Mouse (Mus musculus) c-Kit-positive CD71-negative TER-119-negative erythroid progenitor cells, embryonic 14.5 days (primary cell): Measurements from ENCODE around the gene Impdh1.
"Not testable (repeated sequence)": the region's sequence is repeated elsewhere in the genome, so short reads cannot be mapped to it uniquely, and the experiment has no call there.

ENCODE experiments used
- DNase-seq: peaks from one replicate; pipeline ENCODE4 v3.0.0-alpha.2; 2013; ENCODE audit warnings: low read depth

The Impdh1 gene

GRCm38 (mm10) chr6:29215881-29216501 is at the start of gene Impdh1:
TSS of gene Impdh1 (minus strand) at chr6:29216364.
- DNase-seq, result peak; percentile 77

DNA sequence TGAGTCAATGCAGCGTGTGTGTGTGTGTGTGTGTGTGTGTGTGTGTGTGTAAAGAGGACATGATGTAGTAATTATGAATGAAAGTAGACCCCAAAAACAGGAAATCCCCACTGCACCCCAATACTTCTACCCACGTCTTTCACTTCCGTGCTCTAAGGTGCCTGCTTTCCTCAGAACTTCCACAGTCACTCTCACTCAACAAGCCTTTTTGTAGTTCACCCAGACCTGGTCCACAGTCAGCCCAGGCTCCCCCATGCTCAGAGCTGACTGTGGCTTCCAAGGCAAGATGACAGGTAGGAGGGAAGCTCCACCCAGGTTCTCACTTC is 48.3 kb upstream of the Impdh1 start:
- no peak for DNase-seq

DNA sequence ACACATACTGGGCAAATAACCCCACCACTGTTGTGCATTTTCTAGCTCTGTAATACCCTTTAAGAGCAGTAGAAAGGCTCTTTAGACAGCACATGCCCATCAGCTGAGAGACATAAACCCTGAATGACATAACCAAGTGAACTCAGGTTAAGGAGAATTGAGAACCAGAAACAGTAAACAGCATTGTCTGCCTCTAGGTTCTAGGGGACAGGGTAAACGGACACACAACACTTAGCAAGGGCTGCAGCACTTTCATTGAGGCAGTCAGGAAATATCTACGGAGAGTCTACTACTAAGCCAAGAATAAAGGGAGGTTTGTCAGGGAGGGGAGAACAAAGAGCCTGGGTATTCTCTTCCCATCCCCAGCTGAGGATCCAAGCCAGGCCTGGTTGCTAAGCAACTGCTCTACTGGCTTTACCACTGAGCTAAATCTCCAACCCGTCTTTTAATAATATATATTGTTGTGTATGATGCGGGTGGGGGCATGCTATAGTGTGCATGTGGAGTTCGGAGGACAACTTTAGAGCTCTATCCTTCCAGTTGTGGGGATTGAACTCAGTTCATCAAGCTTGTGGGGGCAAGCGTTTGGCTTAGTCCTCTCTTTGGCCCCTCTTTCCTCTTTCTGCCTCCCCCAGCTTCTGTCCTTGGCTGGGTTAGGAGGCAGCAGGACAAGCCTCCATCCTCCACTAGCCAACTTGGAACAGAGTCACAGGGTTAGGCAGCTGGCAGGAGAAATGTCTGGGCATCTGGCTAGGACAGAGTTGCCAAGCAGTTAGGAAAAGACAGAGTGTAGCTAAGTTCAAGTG is 47.7 kb upstream of the Impdh1 start:
- DNase-seq, result no peak

DNA sequence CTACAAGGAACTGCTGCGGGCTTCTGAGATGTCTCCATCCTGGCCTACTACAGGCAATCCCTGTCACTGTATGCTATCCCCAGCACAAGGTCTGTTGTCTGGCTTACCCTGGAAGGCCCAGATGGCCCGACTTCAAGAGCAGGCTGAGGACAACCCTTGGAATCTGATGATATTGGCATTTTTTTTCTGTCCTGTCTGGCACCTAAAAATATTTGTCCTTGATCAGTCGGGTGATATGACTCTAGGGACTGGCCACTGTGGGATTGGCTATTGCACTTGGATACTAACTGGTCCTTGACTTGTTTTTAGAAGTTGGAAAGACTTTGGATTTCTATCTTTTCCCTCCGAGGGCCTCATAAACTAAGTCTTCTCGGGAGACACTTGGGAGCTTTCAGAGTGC is 45.7 kb upstream of the Impdh1 start:
- DNase-seq, result no peak

DNA sequence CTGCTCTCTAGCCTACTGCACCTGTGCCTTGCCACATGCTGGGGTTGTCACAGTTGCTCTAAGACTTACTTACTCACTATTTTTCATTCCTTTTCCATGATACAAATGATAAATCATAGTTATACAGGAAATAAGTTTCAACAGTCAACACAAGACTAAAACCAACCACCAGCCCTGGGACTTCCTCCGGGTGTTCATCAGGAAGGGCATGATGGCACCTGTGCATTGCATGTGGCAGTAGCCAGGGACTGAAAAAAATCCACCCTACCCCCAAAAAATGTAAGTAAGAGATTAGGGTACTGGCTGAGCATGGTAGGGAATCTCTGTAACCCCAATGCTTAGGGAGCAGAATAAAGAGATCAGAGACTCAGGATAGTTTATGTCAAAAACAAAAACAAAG is 43.3 kb upstream of the Impdh1 start:
- no peak for DNase-seq

DNA sequence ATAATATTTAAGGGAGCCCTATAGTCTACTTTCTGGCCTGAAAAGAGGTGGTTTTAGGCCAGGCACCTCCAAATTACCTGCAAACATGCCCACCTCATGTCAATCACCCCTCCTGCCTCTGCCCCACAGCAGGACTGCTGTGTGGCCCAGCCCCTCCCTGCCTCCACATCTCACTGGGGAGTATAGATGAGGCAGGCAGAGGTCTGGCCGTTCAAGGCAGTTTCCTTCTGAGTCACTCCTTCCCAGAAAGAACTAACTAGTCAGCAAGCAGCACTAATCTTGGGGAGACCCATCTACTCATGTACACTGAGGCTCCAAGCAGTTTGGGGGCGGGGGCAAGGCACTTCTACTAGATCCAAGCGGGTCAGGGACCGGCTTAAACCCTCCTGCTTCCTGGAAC is 30.9 kb upstream of the Impdh1 start:
- no peak for DNase-seq

DNA sequence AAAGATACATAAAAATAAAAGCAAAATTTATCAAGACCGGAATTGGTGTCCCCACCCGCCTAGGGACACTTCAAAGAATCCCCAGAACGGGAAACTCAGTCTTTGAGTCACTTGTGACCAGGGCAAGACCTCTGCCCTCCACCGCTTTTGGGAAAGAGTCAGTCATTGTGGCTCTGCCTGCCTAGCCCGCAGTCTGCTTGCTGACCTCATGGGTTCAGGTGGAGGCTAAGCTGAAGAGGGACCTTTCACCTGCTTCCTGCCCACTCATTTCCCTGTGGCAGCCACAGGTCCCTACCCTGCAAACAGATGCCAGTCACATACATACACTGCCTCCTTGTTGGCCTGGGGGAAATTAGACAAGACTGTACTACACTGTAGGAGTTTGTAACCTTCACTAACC is 30.4 kb upstream of the Impdh1 start:
- DNase-seq, result no peak

DNA sequence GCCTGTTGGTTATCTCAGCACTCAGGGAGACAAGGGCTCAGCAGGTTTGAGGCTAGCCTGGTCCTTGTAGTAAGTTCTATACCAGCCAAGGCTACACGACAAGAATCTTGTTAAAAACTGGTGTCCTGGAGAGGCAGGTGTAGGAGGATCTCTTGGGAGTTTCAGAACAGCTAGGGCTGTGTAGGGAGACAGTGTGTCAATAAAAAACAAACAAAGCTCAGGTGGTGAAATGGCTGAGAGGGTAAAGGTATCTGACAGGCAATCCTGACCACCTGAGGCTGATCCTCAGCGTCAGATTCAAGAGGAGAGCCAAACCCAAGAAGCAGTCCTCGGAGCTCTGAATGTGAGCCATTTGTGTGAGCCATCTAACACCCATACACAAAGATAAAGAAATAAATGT is 30.0 kb upstream of the Impdh1 start:
- DNase-seq, result no peak

GRCm38 (mm10) chr6:29245272-29246120 is 29.3 kb upstream of the Impdh1 start:
- DNase-seq, result no peak

GRCm38 (mm10) chr6:29242265-29242664 is 26.1 kb upstream of the Impdh1 start:
- no peak for DNase-seq

- no peak for DNase-seq
Measured at GRCm38 (mm10) chr6:29241697-29242096, 25.5 kb upstream of the Impdh1 start.

DNA sequence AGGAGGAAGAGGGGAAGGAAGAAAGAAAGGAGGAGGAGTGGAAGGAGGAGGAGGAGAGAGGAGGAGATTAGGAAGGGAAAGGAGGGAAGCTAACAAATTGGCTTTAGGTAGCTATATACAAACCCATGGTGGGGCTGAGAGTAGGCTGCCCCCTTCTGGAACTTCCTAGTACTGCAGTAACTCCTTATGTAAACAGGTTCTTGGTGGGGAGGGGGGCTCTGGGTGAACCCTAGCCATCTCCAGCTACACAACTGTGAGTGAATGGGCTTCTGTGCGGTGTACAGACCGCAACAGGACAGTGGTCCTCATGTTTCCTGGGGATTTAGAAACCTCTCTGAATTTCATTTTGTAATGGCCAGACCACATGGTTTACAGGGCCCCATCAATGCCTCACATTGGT is 24.6 kb upstream of the Impdh1 start:
- DNase-seq, result peak; percentile 61

DNA sequence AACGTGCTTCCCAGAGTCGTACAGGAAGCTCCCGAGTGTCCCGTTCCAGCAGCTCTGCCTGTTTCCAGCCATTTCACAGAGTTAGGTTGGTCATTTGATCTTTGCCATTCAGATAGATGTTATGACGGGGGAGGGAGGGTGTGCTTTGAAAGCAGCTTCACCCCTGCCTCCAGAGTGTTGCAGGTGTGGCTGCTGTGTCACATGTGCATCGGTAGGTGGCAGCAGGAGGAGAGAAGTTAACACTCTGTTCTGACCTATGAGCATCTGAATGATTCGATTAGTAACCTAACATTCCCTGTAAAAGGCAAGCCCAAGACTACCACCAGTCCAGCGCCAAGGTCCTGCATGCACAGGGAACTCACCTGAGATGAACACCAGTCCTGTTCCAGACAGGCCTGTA is 18.1 kb upstream of the Impdh1 start:
- no peak for DNase-seq

GRCm38 (mm10) chr6:29233710-29234109 is 17.5 kb upstream of the Impdh1 start:
- no peak for DNase-seq

- DNase-seq, result no peak
Measured at GRCm38 (mm10) chr6:29232321-29232720, 16.2 kb upstream of the Impdh1 start.

GRCm38 (mm10) chr6:29231799-29232198 is 15.6 kb upstream of the Impdh1 start:
- DNase-seq, result no peak

DNA sequence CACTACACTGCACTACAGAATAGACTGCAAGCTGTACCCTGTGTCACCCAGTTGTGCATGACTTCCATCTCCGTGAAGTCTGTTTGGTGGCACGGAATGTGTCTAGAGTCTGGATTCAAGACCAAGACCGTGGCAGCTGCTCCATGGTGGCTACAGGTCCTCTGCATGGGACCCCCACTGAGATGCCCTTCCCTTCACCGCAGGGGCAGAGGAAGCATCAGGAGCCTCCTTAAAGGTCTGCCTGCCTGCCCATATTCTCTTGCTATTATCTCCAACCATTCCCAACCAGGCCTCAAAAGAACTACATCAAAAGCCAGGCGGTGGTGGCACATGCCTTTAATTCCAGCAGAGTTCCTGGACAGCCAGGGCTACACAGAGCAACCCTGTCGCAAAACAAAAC is 14.2 kb upstream of the Impdh1 start:
- no peak for DNase-seq

DNA sequence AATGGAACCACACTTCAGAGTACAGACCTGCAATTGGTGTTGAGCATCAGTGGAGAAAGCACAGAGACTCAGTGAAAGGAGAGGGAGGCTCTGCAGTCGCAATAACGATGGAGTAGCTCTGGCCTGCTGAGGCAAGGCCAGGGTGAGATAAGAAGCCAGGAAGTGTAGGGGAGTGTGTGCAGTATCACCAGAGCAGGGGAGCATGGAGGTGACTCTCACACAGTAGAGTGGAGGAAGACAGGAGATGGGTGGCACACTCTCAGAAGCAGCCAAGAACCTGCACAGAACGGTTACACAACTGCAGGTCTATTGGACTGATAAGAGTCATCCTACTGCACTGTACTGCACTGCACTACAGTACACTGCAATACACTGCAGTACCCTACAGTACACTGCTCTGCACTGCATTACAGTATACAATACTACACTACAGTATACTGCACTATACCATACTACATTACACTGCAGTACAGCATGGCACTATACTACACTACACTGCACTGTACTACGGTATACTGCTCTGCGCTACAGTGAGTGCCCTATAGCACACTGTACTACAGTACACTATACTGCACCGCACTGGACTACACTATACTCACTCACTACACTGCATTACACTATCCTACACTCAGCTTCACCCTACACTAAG is 13.2 kb upstream of the Impdh1 start:
- DNase-seq, result no peak

DNA sequence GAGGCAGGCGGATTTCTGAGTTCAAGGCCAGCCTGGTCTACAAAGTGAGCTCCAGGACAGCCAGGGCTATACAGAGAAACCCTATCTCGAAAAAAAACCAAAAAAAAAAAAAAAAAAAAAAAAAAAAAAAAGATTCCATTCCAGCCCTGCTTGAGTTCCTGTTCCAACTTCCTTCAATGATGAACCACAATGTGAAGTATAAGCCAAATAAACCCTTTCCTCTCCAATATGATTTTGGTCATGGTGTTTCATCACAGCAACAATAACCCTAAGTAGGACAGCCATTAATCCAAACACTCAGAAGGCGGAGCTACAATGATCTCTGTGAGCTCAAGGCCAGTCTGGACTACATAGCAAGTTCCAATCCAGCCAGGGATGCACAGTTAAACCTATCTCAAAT is 1.6 kb upstream of the Impdh1 start:
- not testable (repeated sequence) for DNase-seq

DNA sequence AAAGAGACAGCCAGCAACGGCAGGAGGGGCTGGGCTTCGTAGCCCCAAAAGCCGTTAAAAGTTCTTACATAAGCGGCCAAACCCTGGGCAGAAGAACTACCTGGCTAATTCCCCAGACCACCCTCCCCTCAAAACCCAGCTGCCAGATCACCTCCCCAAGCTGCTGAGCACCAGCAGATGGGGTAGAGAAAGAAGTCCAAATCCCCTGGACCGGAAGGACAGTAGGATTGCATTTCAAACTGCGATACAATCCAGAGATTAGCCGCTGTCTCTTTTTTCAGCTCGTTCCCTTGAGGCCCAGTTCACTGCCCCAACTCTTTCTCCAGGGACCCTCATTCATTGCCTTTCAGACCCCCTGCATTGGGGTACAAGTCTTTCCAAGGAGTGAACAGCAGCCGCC is 983 bp downstream of the Impdh1 start:
- DNase-seq, result no peak

DNA sequence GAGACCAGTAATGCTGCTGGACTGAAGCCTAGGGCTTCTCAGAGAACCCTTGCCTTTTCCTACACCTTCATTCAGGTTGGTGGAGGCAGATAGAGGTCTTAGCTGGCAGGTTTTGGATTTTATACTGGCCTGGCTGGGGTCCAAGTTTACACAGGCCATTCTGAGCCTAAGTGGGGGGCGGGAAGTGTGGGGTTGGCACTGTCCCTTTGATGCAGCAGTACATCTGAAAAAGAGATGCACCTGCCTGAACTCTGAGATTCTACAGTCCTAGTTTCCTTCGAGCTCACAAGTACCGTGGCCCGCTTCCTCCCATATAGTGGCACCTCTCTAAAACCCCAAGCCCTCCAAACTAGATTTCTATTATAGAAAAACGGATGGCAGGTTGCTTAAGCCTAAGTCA is 1.4 kb downstream of the Impdh1 start:
- DNase-seq, result no peak

GRCm38 (mm10) chr6:29214245-29214644 is 1.9 kb downstream of the Impdh1 start:
- no peak for DNase-seq

GRCm38 (mm10) chr6:29213436-29213835 is 2.7 kb downstream of the Impdh1 start:
- no peak for DNase-seq
